Mouse (Mus musculus) CD4-positive, CD25-positive, alpha-beta regulatory T cell, adult 4 months (primary cell): ENCODE results near the gene Fxyd1. TPM values are rescaled to one million over a fixed set of nuclear protein-coding genes. Genes with fewer than 3 reads are reported as not detected.

ENCODE experiments used
- ATAC-seq: one replicate; pipeline ENCODE4 v1.8.0; 2017
- polyA plus RNA-seq, 2 experiments: library from polyadenylated mRNA; unstranded; fragments of 100-300 nt; shearing (Covaris generic); gene quantifications; one replicate each; pipeline ENCODE4 v1.2.1; 2017

The Fxyd1 gene
- polyA plus RNA-seq, 2 experiments from 2014 or later: not detected

- ATAC-seq: peak; percentile 56
Measured at GRCm38 (mm10) chr7:31077885-31078445, 21.0 kb upstream of the Fxyd1 start.

DNA sequence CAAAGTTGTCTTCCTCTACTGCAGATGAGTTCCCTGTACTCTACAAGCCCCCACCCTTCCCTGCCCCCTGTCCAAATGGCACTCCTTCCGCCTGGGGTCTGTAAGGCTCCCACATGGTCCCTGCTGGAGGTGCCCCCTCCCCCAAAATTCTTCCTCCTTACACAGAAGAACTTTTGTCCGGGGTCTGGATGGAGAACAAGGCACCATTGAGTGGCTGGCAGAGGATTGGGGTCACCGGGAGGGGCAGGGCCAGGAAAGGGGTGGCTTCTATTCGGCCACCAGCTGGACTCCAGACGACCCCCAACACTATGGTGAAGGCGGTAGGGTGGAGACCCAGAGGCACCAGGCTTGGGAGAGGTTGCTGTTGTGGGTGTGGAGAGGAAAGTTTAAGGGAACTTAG, 20.5 kb upstream of the Fxyd1 start:
- no peak for ATAC-seq

DNA sequence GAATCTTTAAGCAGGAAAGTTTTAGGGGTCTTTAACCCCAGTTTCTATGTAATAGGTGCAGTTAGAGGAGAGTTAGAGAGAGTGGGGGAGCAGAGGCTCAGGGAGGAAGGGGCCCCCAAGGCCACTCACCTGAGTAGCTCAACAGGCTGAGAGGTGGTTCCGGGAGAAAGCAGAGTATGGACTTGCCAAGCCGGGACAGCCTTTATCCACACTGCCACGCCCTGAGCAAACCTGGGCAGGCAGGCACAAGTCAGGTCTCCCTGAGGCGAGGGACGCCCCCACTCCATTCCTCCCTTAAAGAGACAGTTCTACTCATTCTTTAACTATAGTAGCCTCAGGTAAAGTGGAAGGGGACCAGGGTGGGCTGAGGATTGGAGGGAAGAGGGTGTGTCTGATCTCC, 19.5 kb upstream of the Fxyd1 start, which contains the start of gene Fxyd3:
TSS of gene Fxyd3 (minus strand) at position 213 of the 400 bp plus-strand sequence.
- no peak for ATAC-seq

DNA sequence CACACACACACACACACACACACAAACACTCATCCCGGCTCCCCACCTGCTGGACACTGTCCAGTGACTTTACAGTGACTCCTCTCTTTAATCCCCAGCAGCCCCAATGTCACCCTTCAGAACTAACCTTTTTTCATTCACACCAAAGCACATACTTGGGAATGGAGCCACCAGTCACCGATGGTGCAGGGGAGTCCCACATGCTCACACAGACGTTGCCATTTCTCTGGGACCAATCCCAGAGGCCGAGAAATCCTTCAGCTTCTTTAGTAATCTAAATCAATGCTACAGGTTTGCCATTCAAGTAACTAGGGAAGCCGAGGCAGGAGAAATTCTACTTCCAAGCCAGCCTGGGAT, 17.7 kb upstream of the Fxyd1 start:
- ATAC-seq: no peak

DNA sequence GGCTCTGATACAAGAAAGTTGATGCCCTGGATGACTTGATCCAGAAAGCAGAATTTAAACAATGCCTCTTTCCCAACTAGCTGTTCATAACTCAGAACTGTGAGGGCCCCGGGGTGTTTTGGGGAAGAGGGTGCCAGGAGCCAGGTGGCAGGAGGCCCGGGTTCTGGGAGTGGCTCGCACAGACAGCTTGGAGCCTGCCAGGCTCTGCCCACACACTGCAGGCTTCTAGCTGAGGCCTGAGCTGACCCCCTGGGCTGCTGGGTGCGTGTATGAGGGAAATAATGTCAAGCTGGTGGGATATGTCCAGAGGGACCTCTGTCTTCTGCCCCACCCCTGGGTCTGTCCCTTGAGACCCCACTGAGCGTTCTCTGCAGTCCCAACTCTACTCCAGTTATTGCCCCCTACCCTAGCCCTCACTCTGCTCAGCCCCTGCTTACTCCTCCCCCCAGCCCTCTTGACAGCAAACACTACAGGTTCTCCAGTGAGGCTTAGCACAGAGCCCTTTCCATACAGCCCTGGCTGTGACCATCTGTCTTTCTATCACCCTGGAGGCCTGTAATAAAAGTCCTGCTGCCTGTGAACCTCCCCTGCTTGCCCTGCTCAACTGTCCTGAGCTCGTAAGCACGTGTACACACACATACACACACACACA, 17.2 kb upstream of the Fxyd1 start:
- ATAC-seq: no peak

DNA sequence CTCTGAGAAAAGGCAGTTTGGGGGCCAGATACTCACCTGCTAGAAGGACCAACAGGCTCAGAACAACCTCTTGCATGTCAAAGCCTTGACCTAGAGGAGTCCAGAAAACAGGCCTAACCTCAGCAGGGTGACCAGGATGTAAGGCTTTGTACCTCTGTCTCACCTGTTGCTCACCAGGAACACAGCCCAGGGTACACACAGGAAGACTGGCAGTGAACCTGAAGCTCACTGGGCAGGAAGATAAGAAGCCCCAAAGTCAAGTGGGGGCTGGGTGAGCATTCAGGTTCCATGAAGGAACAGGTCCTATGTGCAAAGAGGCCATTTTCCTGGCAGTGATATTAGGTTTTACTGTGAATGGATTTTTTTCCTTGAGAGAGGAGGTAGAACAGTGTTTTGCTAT, 16.5 kb upstream of the Fxyd1 start:
- ATAC-seq: no peak

DNA sequence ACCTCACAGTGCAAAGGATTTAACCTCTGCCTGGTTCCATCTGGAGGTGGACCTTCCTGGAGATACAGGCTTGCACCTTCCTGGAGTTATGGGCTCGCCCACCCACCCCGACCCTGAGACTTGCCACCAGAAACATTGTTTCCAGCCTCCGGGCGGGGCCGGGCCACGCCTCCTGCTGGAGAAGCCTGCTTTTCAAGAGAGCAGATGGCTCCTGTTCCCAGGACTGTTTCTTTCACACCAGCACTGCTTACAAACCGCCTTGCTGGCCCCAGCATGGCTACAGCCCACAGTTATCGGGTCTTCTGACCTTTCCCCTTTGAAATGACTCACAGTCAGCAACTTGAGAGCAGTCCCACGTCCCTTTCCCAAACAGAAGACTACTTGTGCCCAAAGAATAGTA, 15.3 kb upstream of the Fxyd1 start:
- no peak for ATAC-seq

GRCm38 (mm10) chr7:31070324-31070723, 13.3 kb upstream of the Fxyd1 start:
- no peak for ATAC-seq

GRCm38 (mm10) chr7:31069491-31069890, 12.5 kb upstream of the Fxyd1 start:
- no peak for ATAC-seq

GRCm38 (mm10) chr7:31067836-31068235, 10.8 kb upstream of the Fxyd1 start:
- ATAC-seq: no peak

GRCm38 (mm10) chr7:31063074-31063560, 6.1 kb upstream of the Fxyd1 start:
- ATAC-seq: no peak

GRCm38 (mm10) chr7:31060621-31061010, 3.6 kb upstream of the Fxyd1 start:
- no peak for ATAC-seq

- no peak for ATAC-seq
Measured at GRCm38 (mm10) chr7:31059919-31060620, 3.1 kb upstream of the Fxyd1 start.

GRCm38 (mm10) chr7:31059108-31059507, 2.1 kb upstream of the Fxyd1 start, which contains the start of gene Lgi4:
TSS of gene Lgi4 (plus strand) at chr7:31059342.
- peak; percentile 79 for ATAC-seq

- no peak for ATAC-seq
Measured at GRCm38 (mm10) chr7:31058211-31058610, 1.2 kb upstream of the Fxyd1 start.

DNA sequence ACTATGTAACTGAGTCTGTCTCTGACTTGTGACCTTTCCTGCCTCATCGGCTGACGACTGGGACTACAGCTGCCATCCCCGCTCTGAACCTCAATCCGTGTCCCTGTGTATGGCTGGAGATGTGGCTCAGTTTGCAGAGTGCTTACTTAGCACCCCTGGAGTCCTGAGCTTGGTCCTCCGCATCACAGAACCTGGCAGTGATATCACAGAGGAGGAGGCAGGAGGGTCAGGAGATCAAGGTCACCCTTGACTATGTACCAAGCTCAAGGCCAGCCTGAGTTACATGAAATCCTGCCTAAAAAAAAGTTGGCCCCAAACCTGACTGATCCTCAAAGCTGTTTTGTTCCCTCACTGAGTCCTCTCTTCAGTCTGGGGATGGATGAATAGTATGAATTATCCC, 731 bp upstream of the Fxyd1 start:
- no peak for ATAC-seq

DNA sequence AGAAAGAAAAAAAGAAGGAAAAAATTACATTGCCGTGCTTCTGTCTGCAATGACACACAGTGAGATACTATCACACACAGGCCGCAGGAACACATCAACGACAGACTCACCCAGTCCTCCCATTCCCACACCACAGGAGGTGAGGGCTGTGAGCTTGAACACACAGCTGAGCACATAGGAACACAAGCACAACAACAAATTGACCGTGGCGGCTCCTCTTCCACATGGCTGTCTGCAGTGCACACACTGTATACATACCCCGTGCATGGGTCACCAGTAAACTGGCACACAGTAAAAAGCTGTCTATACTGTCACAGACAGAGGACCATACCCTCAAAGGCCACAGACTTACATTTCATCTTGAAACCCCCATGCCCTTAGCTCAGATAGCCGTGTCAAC, 551 bp downstream of the Fxyd1 start:
- no peak for ATAC-seq

DNA sequence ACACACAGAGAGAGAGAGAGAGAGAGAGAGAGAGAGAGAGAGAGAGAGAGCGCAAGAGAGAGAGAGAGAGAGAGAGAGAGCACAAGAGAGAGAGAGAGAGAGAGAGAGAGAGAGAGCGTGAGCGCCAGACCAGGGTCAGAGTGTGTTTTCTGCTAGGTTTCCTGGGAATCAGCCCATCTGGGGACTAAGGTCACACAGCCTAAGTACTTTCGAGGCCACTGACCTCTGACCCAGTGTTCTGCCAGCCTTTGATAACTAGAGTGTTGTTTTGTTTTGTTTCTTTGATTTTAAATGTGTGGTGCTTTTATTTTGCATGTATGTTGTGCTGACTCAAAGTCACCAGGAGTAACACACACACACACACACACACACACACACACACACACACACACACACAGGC, 1.1 kb downstream of the Fxyd1 start:
- no peak for ATAC-seq

GRCm38 (mm10) chr7:31055354-31055824, 1.6 kb downstream of the Fxyd1 start:
- ATAC-seq: no peak

- no peak for ATAC-seq
Measured at GRCm38 (mm10) chr7:31054661-31055320, 2.2 kb downstream of the Fxyd1 start.

- no peak for ATAC-seq
Measured at GRCm38 (mm10) chr7:31053882-31054447, 3.0 kb downstream of the Fxyd1 start.

- peak; percentile 27 for ATAC-seq
Measured at GRCm38 (mm10) chr7:31052636-31053434, 4.2 kb downstream of the Fxyd1 start.
